Mouse (Mus musculus) monocyte, adult 2 months (primary cell): ENCODE measurements around the gene Plcb1.

Experiments
- DNase-seq, 2 experiments: peaks; one replicate each; pipeline ENCODE4 v3.0.0; 2022; ENCODE audit warnings: low spot score in 2 of 2, low read depth in 1 of 2

Gene Plcb1

GRCm38 (mm10) chr2:134836097-134836496, 50.2 kb downstream of the Plcb1 start:
- no peak for DNase-seq

DNA sequence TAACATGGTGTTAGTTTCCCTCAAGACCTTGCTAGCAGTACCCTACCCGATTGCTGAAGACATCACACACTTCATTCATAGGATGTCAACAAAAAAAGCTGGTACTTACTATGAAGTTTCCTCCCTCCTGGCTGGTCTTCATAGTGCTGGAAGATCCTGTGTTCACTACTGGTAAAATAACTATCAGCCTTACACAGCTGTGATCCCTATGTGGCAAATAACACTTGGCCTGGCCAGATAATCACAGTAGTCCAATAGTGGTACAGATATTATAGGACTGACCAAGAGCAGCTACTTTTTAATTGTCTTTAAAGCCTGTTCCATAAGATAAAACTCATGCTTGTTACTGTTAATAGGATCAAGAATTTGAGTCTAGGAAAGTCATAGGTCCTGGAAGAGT, 52.3 kb downstream of the Plcb1 start:
- DNase-seq: no peak

DNA sequence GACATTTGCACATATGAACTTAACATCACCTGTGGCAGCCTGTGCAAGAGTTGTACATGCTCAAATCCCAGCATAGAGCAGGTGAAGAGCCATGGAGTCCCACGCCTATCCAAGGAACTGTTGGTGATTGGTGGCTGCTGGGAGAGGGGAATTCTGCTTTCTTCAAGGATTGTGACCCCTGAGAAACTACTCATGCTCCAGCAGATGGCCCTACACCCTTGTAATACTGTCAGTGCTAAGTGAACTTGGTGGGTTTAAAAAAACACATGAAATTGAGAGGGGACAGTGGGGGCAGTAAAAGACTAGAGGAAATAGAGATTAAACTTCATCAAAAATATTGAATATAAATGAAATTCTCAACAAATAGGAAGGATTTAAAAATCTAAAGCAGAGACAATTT, 53.0 kb downstream of the Plcb1 start:
- no peak for DNase-seq

DNA sequence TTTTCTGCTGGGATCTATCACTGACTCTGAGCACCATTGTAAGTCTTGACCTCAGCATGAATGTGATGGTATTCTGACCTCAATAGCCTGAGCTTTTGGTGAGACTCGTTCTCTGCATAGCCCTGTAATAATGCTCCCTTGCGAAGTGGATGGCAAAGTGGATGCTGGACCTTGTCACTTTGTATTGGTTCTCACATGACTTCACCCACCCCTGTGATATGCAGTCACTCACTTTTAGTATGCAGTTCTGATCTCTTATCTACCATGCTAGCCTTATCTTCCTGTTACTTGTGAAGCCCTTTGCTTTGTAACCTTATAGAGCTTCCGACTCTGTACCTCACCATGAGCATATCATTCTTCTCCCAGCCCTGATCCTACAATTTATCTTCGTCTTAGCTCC, 57.0 kb downstream of the Plcb1 start:
- no peak for DNase-seq

- no peak for DNase-seq
Observed at GRCm38 (mm10) chr2:134844391-134845238, 58.7 kb downstream of the Plcb1 start.

GRCm38 (mm10) chr2:134845239-134845738, 59.4 kb downstream of the Plcb1 start:
- DNase-seq: no peak

DNA sequence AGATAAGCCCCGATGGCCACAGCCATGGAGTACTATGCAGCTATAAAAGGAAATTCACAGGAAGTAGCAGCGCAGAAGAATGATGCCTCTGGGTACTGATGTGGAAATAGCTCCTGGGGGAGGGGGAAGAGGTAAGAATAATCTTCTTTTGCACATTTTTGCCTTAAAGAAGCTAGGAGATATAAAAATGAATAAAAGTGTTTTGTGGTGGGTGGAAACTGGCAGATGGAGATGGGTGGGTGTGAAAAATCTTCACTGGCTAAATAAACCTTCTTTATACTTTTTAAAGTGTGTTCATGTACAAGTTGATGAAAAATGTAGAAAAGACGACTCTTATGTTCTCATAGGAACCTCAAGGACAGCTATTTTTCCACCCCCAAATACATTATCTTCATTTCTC, 60.7 kb downstream of the Plcb1 start:
- DNase-seq: no peak

DNA sequence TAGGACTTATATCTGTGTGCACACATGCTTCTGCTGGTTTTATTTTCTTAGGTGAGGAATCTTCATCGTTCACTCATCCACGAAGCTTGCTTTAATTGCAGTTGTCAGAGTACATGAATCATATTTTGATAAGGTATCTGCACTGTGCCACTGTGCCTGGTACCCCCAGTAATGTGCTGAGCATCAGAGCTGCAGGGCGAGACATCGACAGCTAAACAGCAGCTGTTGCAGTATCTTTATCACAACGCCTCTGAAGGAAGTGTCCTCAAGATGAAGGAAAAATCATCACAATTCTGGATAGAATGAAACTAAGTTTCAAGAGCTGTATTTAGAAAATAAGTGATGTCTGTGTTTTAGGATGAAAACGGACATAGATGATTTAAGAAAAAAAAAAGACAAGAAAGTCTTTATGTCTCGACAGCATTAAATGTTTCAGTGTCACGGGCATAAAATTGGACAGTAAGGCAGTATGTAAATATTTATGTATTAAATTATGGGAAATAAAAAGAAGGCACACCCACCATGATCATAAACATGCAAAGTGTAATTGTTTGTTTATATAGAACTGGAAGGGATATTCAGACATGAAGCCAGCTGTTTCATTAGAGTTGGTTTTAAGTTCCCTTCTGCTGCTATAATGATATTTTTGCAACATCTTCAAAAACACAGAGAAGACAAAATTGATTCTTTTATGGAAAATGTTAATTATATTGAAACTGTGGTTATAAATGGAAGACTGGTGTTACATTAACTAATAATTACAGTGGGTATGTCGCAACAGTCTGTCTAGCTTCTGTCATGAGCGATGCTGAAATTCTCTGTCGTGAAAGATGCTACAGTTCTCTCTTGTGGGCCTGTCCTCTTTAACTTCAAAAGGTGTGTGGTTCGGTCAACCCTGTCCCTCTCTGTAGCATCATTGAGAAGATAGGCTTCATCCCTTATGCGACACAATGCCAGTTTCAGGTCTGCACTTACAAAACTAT, 65.6 kb downstream of the Plcb1 start:
- no peak for DNase-seq

- DNase-seq: no peak
Observed at GRCm38 (mm10) chr2:134856239-134856638, 70.4 kb downstream of the Plcb1 start.

DNA sequence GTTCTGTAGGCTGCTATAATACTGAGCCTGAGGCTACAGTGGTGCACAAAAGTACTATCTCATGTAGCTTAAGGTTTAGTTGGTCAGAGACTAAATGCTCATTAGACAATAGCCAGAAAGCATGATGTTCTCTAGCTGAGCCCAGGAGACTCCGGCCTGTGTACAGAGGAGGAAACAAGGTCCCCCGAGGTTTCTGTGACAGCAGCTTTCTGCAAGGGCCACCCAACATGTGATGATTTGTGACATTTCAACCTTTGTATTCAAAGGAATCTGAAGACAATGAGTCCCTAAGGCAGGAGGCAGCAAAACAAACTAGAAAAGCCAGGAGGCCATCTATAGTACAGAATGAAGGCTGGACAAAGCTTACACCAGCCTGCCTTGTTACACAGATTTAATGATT, 70.8 kb downstream of the Plcb1 start:
- no peak for DNase-seq

GRCm38 (mm10) chr2:134864985-134865645, 79.2 kb downstream of the Plcb1 start:
- DNase-seq: no peak

DNA sequence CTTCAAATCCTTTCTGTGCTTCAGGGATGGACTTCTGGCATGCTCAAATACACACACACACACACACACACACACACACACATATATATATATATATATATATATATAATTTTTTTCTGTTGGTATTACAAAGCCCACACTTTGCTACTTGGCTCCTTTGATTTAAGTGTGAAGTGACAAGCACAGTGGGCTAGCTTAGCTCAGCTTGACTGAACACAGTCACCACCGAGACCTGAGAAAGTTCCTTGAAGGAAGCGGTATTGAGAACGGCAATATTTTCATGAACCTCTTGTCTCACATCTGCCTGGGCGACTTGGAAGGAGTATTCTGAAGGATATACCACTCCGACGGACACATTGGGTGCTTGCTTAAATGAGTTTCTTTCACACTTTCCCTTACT, 81.5 kb downstream of the Plcb1 start:
- no peak for DNase-seq

DNA sequence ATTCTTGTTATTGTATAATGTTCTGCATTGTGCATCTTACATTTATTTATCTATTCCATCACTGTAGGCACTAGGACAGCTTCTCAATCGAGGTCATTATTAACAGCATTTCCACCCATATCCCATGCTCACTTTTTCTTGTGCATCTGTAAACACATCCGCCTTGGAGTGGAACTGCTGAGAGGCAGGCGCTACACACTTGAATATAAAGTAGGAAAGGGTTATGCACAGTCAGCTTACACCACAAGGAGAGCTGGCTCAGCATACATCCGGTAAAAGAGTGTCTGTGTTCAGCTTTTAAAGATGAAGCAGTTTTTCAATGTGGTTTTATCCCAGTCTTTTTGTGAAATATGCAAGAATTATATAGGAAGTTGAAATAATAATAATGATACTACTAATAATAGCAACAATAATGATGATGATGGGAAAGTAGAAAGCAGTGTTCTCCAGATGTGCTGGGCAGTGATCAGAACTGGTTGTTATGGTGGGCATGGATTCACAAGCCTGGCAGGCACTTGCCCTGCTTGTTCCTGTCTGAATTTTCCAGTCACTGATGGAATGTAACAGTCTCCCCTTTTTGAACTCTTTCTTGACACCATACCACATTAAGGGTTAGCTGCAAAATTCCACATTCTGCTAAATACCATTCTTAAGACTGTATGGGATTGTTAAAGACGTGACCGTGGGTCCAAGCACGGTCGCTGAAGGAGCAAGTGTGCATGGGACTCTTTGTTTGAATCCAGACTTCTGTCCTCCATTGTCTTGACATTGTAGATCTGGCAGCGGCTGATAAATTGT, 86.0 kb downstream of the Plcb1 start:
- no peak for DNase-seq

DNA sequence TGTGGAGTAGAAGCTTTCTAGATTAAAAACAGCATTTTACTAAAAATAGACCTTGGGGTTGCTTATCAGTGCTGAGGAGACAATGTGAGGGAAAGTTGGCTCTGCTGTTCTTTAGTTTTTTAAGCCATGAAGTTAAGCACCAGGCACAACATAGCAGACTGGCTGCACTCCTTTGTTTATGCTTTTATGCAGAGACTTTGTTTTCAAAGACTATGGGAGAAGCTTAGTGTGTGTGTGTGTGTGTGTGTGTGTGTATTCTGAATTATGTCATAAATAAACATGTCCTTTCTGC, 86.6 kb downstream of the Plcb1 start:
- DNase-seq: no peak

DNA sequence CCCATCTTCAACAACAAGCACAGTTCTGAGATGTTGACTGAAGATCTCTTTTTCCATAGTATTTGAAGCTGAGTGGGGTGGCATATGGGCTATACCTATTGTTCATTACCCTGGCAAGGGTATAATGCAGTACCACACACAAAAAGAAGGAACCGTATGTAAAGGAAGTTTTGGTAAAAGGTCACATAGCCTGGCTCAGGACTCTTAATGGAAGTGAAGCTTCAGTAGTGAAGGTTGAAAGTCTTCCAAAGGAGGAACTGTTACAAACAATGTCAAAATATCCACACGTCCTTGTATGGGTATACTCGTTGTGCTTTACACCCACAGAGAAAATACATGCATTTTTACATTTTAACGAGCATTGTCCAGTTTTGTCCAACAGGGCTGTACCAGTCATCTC, 91.3 kb downstream of the Plcb1 start:
- no peak for DNase-seq

DNA sequence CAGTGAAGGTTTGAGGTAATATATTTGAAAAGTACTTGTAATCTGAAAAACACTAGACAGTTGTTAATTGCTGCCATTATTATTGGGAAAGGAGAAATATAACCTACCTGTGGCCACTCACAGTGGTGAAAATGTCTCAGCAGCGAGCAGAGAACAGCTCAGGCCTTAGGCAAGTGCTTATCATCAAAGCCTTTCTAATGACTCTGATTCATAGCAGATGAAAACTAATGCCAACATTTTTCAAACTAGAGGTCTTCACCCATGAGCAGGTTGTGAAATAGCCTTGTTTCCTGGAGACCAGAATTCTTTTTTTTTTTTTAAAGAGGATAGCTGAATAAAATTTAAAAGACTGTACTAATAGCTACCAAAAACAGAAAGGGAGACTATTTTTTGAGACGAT, 105.3 kb downstream of the Plcb1 start:
- no peak for DNase-seq

DNA sequence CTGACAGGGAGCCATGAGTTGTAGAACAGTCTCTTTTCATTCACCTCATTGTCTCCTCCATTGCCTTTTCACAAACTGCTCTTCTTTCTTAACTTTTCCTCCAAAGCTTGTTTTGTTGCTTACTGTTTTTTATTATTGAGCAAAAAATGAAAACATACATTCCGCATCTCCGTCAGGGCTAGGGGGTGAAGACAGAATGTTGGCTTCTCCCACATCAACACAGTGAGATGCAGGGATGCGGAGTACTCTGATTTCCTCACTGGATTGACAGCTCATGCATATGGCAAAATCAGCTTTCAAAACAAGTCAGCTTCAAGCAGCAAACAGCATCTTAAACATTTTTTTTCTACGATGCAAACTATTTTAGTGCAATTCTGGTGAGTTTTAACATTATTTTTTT, 108.9 kb downstream of the Plcb1 start:
- no peak for DNase-seq

DNA sequence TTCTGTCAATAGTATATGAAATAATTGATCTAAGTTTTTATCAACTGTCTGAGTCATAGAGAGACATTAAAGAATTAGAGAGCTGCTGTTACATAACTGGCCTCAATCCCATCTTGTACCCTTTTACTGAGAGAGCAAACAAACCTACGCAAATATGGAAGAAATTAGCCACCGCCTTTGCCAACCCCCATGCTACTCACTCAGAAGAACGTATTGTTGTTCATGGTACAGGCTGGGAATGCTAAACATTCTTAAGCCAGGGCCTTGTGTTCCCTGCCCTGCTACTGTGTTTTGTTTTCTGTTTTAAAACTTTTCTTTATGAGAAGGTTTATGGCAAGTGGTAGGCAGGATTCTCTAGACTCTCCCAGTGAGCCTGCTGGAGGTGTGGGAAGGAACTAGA, 110.3 kb downstream of the Plcb1 start:
- no peak for DNase-seq

DNA sequence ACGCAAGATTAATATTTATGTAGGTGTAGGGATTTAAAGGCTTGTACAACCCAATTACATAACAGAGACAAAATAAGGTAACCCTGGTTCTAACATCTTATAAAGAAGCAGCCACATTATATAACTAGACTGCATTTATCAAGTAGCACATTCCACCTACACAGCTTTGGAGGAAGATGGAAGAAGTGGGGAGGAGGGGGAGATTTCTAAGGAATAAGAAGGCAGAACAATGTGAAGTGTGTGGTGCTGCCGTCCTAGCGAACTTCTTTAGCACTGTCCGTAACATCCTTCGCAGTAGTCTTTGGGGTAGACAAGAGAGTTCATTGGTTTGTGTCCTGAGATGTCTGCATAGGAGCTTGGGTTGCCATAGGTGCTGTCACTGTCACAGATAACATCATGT, 111.2 kb downstream of the Plcb1 start:
- no peak for DNase-seq

DNA sequence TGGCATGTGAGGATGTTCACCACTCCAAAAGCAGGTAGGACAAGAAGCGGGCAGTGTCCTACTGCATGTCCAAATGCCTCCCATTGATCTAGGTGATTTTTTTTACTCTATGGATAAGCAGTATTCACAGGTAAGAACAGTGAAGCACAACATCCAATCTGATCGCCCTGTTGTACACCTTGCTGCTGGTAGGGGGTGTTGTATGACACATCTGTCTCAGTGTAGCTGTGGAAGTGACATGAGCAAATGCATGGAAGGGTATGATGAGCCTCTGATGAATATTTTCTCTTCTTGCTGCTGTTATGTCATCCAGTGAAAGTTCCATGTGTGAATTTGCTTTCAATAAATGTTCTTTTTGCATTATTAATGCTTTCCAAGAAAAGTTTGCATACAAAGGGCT, 115.7 kb downstream of the Plcb1 start:
- no peak for DNase-seq

- no peak for DNase-seq
Observed at GRCm38 (mm10) chr2:134910882-134911281, 125.0 kb downstream of the Plcb1 start.
